Mouse (Mus musculus) liver, embryonic 14.5 days (tissue): ENCODE results near the gene Cdkl1.

Source experiments
- CTCF ChIP-seq: IDR thresholded peaks from 2 replicates; pipeline ENCODE4 v1.5.1; 2016; ENCODE audit warnings: antibody characterized with exemption, low read depth, control low read depth
- EP300 ChIP-seq: IDR thresholded peaks from 2 replicates; pipeline ENCODE4 v1.6.1; 2016; ENCODE audit warnings: antibody characterized with exemption, low read depth

- TF ChIP-seq CTCF (no peak), EP300 (no peak)
Observed at GRCm38 (mm10) chr12:69828214-69828613, 37.1 kb upstream of the Cdkl1 start.
